Mouse (Mus musculus): ENCODE data around the gene Nmrk1.

Nmrk1 gene

DNA sequence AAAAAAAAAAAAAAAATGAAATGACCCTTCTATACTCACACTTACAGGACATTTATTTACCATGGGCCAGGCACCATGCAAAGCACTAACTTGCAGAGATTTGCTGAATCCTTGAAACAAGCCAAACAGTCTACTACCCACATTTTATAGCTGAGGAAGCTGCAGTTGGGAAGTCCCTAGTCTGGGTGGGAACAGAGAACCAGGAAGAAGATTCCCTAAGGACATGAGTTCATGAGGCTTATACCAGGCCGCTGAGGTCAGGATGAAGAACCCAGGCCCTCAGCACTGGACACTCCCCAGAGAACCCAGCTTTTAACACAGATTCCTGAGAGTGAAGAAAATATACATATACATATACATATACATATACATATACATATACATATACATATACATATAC, 14.2 kb upstream of the Nmrk1 start:
- DNase-seq (ENCODE audit: low spot score in 2 of 2): no peak

DNA sequence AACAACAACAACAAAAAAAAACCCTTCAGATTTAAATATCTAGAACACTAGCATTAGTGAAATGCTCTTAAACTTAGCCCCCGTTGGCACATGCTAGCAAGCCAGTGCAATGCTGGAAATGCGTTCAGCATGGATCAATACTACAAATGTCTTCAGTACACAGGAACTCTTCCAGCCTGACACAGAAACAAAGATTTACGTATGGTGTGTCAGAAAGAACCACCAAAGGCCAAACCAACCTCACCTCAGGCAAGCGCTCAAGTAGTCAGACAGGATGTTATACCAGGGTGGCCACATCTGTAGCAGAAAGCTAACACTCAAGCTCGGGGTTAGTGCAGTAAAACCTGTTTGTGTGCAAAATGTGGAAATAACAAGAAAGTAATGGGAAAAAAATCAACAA, 12.7 kb upstream of the Nmrk1 start:
- no peak for DNase-seq (ENCODE audit: low spot score in 2 of 2)

DNA sequence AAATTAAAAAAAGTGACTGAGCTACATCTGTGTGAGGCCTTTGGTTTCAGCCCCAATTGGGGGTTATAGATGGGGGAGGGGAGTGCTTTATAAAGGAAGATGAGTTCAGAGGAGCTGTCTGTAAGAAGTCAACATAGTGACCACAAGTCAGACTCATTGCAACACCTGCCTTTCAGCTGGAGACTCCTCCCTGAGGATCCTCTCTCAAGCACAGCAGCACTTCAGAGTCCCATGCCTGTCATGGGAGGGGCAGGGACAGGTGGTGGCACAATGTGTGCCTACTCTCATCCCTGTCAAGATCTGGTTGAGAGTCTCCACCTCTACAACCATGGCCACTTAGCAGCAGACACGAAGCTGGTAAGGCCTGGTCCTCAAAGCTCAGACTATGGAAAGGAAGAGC, 12.1 kb upstream of the Nmrk1 start:
- DNase-seq (ENCODE audit: low spot score in 2 of 2): no peak

DNA sequence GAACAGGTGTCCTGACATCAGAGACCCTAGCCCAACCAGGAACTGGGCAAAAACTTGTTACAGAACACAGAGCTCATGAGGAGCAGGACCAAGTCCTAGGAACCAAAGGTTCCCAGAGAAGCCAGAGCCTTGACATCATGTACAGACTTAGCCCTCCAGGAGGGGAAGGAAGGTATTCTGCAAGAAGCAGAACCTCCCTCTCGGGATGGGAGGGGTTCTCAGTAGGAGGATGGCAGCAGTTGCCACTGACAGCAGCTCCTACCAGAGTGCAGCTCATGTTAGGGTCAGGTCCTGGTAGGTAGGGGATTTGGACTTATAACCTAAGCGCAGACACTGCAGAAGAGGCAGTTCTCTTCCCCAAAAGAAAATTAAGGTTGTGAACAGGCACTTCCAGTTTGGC, 7.9 kb upstream of the Nmrk1 start:
- DNase-seq (ENCODE audit: low spot score in 2 of 2): no peak

DNA sequence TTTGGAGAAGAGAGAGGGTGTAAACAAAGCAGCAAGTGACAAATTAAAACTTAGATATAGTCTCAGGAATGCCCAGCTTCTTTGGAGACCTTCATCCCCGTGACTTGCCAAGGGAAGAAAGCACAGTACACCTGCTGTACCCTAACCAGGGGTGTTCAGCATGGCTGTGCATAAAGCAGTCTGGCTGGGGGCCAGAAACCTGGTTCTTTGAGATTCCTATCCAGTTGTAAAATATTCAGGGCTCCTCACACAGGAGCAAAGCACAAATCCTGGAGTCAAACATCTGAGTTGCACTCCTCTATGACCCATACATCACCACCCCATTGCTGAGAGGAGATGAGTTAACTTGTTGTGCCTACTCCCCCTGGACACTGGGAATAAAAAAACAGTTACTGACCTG, 2.2 kb upstream of the Nmrk1 start:
- DNase-seq (ENCODE audit: low spot score in 2 of 2): peak in 1 of 2 experiments; percentile 14

DNA sequence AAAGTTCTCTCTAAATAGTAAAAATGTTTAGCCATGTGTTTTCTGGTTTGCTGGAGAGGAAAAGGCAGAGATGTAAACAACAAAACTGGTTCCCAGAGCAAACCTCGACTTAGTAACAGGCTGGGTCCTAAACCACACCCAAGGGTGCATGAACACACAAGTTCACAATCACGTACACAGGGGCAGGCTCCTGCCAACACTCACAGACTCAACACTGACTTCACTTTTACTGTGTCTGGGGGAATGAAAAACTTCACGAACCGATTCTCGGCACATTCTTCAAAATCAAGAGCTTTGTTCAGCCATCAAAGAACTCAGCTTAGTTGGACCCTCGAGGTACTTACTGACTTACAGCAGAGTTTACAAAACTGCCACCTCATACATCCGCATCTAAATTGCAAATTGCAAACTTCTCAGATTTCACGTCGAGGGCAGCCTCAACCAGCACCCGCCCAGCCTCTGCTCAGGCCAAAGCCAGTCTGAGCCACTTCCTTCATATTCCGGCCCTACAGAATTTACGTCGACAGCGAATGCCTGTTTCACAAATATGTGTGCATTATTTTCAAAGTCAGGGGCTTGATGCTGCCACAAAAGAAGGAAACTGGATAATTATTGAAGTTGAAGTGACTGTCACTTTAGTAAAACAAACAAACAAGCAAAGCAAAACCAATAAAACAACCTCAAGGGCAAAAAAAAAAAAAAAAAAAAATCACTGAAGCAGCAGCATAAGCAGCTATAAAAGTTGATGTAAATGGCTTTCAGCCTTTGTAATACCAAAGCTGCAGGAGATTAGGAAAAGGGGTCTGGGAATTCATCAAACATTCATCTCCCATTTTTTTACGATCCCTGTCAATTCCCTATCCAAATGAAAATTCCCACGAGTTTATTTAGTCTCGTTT, 1.3 kb upstream of the Nmrk1 start:
- peak in 1 of 2 experiments; percentile 34 for DNase-seq (ENCODE audit: low spot score in 2 of 2)

DNA sequence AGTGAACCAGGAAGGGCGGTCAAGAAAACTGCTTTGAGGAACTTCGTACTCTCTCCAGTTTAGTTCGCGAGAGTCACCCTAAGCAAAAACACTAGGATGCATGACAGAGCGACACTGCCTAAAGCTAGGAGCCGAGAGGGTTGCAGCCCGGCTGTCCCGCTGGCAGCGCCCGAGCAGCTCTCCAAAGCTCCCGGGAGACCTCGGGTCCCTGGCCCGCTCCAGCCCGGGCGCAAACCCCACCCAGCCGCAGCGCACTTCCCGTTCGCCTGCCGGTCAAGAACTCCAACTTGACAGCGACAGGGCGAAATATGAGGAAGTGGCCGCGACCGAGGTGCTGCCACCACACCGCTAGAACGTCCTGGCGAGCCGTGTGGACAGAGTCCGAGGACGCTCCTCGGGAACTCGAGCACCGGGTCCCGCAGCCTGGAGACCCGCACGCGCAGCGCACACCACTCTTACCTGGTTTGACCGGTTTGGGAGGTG, 548 bp upstream of the Nmrk1 start:
- peak; percentile 55 to 67 for DNase-seq (ENCODE audit: low spot score in 2 of 2)

DNA sequence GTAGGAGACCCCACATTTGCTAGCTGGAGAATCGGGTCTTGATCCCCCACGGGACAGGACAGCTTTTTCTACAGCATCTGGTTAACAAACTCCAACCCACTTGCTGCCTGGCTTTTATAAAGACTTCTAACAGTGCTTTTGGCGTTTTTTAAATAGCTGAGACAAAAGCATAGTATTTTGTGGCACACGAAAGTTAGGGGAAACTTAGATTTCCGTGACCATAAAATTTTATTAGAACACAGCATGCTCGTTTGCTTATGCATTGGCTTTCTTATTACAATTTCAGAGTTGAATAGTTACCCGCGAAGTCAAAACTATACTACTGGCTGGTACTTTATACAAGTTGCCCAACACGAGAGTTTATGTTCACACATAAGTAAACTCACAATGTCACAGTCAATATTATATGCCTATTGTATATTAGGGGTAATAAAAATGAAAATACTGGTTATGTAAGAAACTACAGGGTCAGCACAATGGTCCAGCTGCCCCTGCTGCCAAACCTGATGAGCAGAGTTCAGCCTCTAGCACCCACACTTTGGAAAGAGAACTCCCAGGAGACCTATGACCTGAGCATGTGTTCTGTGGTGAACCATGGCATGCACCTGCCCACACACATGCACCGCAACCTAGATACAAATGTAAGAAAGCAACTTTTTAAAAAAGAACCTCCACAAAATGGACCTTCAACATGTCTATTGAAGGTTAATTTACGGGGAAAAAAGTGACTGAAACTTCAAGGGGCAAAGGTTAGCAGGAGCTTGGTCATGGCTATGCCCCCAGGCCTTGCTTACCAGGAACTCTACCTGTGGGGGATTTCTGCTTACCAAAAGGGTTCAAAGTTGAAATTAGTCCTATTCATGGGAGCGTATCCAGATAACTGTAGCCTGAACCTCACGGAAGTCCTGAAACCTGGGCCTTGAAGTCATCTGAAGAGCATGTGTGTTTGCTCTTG, 758 bp downstream of the Nmrk1 start:
- no peak for DNase-seq (ENCODE audit: low spot score in 2 of 2)

DNA sequence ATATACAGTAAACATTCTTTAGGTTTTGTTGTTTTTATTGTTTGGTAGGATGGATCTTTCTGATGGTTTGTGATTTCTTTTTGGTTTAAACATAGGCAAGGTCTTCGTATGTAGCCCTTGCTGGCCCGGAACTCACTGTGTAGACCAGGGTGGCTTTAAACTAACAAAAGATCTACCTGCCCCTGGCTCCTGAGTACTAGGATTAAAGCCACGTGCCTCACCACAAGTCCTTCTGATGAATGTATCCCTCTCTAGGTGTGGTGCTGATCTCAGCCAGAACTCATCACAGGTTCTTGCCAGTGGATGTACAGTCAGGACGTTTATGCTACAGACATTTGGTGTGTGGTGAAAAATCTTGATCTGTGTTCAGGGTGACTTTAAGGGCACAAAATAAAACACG, 6.2 kb downstream of the Nmrk1 start:
- no peak for DNase-seq (ENCODE audit: low spot score in 2 of 2)

DNA sequence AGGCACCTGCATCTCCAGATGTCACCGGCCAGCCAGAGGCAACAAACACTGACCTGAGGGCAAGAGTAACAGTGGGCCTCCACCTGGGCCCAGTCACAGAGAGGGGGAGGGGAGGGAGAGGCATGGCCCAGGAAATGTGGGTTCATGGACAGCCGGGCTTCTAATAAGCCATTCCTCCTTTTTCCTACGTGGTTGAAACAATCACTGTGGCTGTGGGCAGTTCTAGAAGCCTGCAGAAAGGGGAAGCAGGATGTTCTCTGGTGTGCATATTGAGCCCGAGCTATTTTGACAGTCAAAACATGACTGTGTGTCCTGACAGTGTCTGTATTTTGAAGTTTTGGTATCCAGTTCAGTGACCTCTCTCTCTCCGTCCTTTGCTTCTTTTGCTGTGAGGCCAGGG, 7.2 kb downstream of the Nmrk1 start:
- no peak for DNase-seq (ENCODE audit: low spot score in 2 of 2)

DNA sequence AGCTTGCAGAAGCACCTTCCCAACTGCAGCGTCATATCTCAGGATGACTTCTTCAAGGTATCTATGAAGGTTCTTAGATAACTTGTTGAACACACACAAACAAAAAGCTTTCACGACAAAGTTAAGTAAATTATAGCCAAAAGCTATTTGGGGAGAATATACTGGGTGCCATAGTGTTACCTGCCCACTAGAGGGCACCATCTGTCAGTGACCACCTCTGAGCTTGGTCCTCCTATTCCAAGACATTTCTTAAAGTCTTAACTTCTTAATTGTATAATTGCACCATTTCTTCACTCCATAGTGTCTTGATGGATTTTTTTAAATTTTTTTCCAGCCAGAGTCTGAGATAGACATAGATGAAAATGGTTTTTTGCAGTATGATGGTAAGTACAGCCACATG, 7.8 kb downstream of the Nmrk1 start:
- DNase-seq (ENCODE audit: low spot score in 2 of 2): no peak

DNA sequence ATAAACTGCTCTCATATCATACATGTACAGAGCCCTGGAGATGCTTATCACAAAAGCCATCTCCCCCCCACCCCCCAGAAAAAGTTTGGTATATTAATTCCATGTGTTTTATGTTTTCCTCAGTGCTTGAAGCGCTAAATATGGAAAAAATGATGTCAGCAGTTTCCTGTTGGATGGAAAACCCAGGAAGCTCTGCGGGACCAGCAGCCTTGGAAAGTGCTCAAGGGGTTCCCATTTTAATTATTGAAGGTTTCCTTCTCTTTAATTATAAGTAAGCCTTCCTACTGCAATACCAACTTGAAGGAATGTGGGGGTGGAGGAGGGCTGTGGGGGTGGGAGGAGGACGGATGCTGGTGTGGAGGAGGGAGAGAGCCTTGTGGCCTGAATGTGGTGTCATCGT, 9.3 kb downstream of the Nmrk1 start:
- DNase-seq (ENCODE audit: low spot score in 2 of 2): no peak

DNA sequence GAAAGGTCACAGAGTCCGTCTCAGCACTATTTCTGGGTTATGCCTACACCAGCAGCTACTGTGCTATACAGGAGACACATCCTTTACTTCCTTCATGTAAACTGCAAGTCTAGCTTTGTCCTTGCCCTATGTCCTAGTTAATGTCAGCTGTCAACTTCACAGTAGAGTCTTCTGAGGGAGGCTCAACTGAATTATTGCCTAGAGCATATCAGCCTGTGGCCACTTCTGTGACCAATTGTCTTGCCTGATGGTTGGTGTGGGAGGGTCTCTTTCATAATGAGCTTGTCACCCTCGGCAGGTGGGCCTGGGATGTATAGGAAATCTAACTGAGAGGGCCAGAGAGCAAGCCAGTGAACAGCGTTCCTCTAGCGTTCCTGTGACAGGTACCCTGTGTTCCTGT, 11.7 kb downstream of the Nmrk1 start:
- DNase-seq (ENCODE audit: low spot score in 2 of 2): no peak

DNA sequence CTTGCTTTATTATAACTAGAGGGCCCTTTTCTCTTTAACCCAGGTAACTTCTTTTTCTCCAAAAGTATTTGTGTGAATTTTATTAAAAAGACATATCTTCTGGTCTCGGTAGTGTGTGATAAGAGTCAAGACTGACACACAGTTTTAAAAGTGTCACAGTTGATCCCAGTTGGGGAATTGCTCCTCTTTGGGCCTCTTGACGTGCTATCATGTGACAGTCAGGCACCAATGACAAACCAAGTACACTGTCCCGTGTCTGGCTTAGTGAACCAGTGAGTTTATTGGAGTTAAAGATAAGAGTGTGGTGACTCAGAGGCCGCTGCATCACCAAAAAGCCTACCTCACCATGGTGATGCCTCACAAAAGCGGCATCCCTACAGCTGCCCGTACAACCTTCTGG, 12.3 kb downstream of the Nmrk1 start:
- DNase-seq (ENCODE audit: low spot score in 2 of 2): no peak

DNA sequence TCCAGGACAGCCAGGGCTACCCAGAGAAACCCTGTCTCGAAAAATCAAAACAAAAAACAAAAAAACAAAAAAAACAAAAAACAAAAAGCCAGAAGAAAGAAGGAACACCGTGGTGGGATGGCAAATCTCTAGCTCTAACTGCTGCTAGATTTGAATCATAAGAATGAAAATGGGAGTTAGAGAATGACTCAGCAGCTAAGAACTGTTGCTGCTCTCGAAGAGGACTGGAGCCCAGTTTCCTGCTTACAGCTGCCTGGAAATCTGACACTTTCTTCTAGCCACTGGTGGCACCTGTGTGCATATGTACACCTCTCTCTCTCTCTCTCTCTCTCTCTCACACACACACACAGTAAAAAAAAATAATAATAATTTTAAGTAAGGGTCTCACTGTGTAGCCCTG, 14.6 kb downstream of the Nmrk1 start:
- no peak for DNase-seq (ENCODE audit: low spot score in 2 of 2)

DNA sequence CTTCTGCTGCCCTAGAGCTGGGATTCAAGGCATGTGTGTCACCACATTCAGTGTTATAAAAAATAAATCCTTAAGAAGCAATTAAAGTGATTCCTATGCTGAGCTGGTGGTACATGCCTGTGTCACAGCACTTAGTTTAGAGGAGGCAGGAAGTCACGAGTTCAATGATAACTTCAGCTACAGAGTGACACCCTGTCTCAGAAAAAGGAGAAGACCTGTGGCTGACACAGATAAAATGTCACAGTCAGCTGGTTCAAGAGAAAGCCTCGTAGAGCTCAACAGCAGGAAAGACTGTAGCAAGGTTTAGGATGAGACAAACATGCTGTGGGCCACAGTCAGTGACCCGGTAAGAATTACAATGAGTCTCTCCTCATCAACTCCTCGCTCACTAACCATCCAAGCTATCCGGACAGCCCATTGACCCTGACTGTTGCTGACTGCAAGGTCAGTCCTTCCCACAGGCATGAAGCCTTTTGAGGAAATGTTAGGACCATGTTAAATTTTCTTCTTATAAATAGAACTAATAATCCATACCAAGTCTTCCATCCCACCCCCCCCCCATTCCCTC, 15.2 kb downstream of the Nmrk1 start:
- no peak for DNase-seq (ENCODE audit: low spot score in 2 of 2)

DNA sequence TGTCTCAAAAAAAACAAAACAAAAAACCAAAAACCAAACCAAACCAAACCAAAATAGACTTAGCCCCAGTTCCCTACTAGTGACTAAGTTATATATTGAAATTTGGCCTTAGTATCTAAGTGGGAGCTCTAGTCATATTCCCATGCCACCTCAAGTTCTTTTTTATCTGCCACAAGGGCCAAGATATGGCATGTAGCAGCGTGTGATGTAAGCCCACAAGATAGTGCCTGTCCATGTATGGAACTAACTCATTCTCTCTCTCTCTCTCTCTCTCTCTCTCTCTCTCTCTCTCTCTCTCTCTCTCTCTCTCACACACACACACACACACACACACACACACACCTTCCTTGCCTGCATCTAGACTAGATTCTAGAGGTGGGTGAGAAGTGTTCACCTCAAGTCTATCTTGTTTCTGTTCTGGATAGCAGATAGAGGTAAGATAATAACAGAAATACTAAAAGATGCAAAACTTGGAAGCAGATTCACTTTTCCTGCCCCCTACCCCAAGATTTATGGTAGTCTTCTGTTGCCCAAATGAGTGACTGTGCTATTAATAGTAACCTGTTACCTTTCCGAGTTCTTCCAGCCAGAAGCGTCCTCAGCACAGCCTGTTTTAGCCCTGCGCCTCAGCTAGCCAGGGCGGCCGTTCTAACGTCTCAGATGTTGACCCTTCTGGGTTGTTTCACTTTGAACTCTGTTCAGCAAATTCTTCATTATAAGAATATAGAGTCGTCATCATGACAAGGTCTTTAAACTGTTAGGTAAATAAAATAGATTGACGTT, 16.2 kb downstream of the Nmrk1 start:
- DNase-seq (ENCODE audit: low spot score in 2 of 2): no peak

DNA sequence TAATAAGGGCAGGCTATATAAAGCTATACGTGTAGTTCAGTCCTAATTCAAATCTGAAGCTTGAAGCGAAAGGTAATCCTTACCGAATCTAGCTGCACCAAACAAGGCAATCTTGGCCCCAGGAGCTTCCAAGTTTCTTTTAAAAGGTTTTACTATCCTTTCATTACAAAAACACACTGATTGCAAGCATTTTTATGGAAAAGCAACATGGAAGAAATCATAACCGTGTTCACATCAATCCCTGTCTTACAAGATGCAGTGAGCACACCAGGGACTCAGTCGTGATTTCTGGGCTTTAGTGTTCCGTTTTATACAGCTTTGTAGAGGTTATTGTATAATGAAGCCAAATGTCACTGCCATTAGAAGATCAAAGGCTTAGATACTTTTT, 16.8 kb downstream of the Nmrk1 start:
- DNase-seq (ENCODE audit: low spot score in 2 of 2): no peak

DNA sequence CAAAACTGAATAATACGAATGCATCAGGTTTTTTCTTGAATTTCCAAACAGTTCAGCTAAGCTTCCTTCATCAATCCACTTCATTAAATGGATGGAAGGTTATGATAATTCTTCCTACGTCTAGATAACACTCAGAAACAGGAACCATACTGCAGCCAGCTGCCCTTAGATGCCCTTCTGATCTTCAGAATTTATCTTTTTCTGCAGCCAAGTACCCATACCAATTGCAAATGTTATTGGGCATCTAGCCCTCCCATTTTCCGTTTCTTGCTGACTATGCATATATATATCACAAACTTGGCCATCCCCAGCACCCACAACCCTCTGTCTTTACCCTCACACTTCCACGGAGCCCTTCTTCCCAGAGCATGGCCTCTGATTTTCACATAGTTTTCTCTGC, 18.2 kb downstream of the Nmrk1 start:
- no peak for DNase-seq (ENCODE audit: low spot score in 2 of 2)

DNA sequence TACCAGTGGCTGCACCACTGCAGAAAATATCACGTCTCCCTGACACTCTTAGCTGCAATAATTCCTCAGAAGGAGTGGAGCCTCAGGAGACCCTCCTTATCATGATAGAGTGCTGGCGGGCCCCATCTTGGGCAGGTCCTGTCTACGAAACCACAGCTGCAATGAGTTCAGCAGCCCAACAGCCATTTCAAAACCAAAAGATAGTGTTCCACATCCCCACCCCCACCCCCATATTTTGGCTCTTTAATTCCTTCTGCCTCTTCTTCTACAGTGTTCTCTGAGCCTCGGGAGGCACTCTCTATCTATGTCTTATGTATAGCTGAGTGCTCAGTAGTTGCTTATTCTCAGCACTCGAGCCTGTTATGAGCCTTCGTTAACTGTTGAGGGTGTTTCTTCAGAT, 18.7 kb downstream of the Nmrk1 start:
- DNase-seq (ENCODE audit: low spot score in 2 of 2): no peak

DNA sequence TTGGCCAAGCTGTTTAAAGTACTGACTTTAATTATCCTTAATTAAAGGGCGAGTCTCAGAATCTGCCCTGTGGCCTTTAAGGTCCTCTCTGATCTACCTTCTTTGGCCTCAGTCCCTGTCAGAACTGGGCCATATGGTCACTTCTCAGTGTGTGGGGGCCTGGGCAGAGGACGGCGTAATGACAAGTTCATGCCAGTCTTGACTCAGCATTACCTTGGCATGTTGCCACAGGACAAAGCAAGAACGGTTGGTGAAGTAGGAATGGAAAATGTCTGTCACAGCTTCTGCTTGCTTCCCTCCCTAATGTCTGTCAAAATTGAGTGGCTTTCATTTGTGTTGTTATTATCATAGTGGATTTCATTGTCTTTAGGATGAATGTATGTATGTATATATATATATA, 20.8 kb downstream of the Nmrk1 start:
- DNase-seq (ENCODE audit: low spot score in 2 of 2): peak in 1 of 2 experiments; percentile 32

DNA sequence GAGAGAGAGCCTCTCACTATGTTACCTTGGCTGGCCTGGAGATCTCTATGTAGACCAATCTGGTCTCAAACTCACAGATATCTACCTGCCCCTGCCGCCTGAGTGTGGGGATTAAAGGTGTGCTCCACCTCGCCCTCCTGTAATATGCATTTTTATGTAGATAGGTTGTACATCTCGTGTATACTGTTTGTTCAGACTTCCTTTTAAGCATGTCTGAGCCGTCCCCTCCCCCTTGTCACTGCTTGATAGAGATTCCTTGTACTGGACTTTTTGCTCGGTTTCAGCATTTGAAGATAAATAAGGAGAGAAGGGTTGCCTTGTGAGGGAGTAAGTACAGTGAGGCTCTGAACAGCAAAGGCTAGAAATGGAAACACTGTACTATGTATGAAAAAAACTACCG, 21.3 kb downstream of the Nmrk1 start:
- DNase-seq (ENCODE audit: low spot score in 2 of 2): no peak

Data from urinary bladder, adult 18-20 months (tissue).